Mouse (Mus musculus): ENCODE data around the gene Hspa1l. TPM values are rescaled to one million over a fixed set of nuclear protein-coding genes. Genes with fewer than 3 reads are reported as not detected.

Hspa1l gene
- not detected for polyA plus RNA-seq (2017; shearing (Covaris generic))

GRCm38 (mm10) chr17:34972069-34972749 lies at the start of gene Hspa1l, which contains the start of gene Hspa1a:
Gene Hspa1l, plus strand, starts transcription at chr17:34972703.
Gene Hspa1a, minus strand, starts transcription at chr17:34972156.

GRCm38 (mm10) chr17:34931061-34931734 lies 41.3 kb upstream of the Hspa1l start, which contains the start of gene Neu1:
Gene Neu1, plus strand, starts transcription at chr17:34931253.

GRCm38 (mm10) chr17:34959130-34959778 lies 13.2 kb upstream of the Hspa1l start, which contains the start of gene Hspa1b:
Gene Hspa1b, minus strand, starts transcription at chr17:34959238.

GRCm38 (mm10) chr17:34969822-34970221 lies 2.7 kb upstream of the Hspa1l start, which contains the start of gene Gm20481:
Gene Gm20481, plus strand, starts transcription at chr17:34969912.

GRCm38 (mm10) chr17:34981690-34982180 lies 9.2 kb downstream of the Hspa1l start, which contains the start of gene Lsm2:
Gene Lsm2, plus strand, starts transcription at chr17:34981862.

GRCm38 (mm10) chr17:35000717-35001451 lies 28.4 kb downstream of the Hspa1l start, which contains the start of gene Vars:
Gene Vars, plus strand, starts transcription at chr17:35000987.

GRCm38 (mm10) chr17:35016376-35016775 lies 43.9 kb downstream of the Hspa1l start, which contains the start of gene Vwa7:
Gene Vwa7, plus strand, starts transcription at chr17:35016579.

GRCm38 (mm10) chr17:35027277-35028068 lies 55.0 kb downstream of the Hspa1l start, which contains the start of gene Sapcd1:
Gene Sapcd1, minus strand, starts transcription at chr17:35028016.

Other genes starting within 250 kb of the Hspa1l start
- gene C4b, start 228.8 kb upstream of the Hspa1l start, polyA plus RNA-seq (2017; shearing (Covaris generic)), result 0.07 TPM
- not detected for gene Cyp21a1, start 168.1 kb upstream of the Hspa1l start, polyA plus RNA-seq (2017; shearing (Covaris generic))
- gene Stk19, start 135.8 kb upstream of the Hspa1l start, polyA plus RNA-seq (2017; shearing (Covaris generic)), result 39.7 TPM
- gene Dxo, start 135.7 kb upstream of the Hspa1l start, polyA plus RNA-seq (2017; shearing (Covaris generic)), result 76.3 TPM
- gene Skiv2l, start 122.5 kb upstream of the Hspa1l start, polyA plus RNA-seq (2017; shearing (Covaris generic)), result 143 TPM
- 39.1 TPM for gene Nelfe, start 122.3 kb upstream of the Hspa1l start, polyA plus RNA-seq (2017; shearing (Covaris generic))
- 2.2 TPM for gene Cfb, start 110.2 kb upstream of the Hspa1l start, polyA plus RNA-seq (2017; shearing (Covaris generic))
- 0.41 TPM for gene Zbtb12, start 93.2 kb upstream of the Hspa1l start, polyA plus RNA-seq (2017; shearing (Covaris generic))
- gene Gm20547, start 90.7 kb upstream of the Hspa1l start, polyA plus RNA-seq (2017; shearing (Covaris generic)), result not detected
- 3.0 TPM for gene C2, start 74.4 kb upstream of the Hspa1l start, polyA plus RNA-seq (2017; shearing (Covaris generic))
- gene Ehmt2, start 74.2 kb upstream of the Hspa1l start, polyA plus RNA-seq (2017; shearing (Covaris generic)), result 29.6 TPM
- gene Slc44a4, start 58.2 kb upstream of the Hspa1l start, polyA plus RNA-seq (2017; shearing (Covaris generic)), result not detected
- 107 TPM for gene Neu1, start 41.5 kb upstream of the Hspa1l start, polyA plus RNA-seq (2017; shearing (Covaris generic))
- gene Hspa1b, start 13.5 kb upstream of the Hspa1l start, polyA plus RNA-seq (2017; shearing (Covaris generic)), result 1.3 TPM
- gene Gm20481, start 2.8 kb upstream of the Hspa1l start, polyA plus RNA-seq (2017; shearing (Covaris generic)), result not detected
- 0.56 TPM for gene Hspa1a, start 547 bp upstream of the Hspa1l start, polyA plus RNA-seq (2017; shearing (Covaris generic))
- 38.4 TPM for gene Lsm2, start 9.2 kb downstream of the Hspa1l start, polyA plus RNA-seq (2017; shearing (Covaris generic))
- 124 TPM for gene Vars, start 28.3 kb downstream of the Hspa1l start, polyA plus RNA-seq (2017; shearing (Covaris generic))
- gene Vwa7, start 43.9 kb downstream of the Hspa1l start, polyA plus RNA-seq (2017; shearing (Covaris generic)), result 0.17 TPM
- 3.2 TPM for gene Sapcd1, start 55.3 kb downstream of the Hspa1l start, polyA plus RNA-seq (2017; shearing (Covaris generic))
- gene Msh5, start 74.0 kb downstream of the Hspa1l start, polyA plus RNA-seq (2017; shearing (Covaris generic)), result 2.7 TPM
- 654 TPM for gene Clic1, start 77.3 kb downstream of the Hspa1l start, polyA plus RNA-seq (2017; shearing (Covaris generic))
- 3.6 TPM for gene Ddah2, start 86.3 kb downstream of the Hspa1l start, polyA plus RNA-seq (2017; shearing (Covaris generic))
- gene Ly6g6c, start 92.7 kb downstream of the Hspa1l start, polyA plus RNA-seq (2017; shearing (Covaris generic)), result not detected
- not detected for gene Mpig6b, start 93.5 kb downstream of the Hspa1l start, polyA plus RNA-seq (2017; shearing (Covaris generic))
- gene Ly6g6e, start 104.2 kb downstream of the Hspa1l start, polyA plus RNA-seq (2017; shearing (Covaris generic)), result not detected
- not detected for gene Ly6g6d, start 105.4 kb downstream of the Hspa1l start, polyA plus RNA-seq (2017; shearing (Covaris generic))
- not detected for gene Ly6g6f, start 112.9 kb downstream of the Hspa1l start, polyA plus RNA-seq (2017; shearing (Covaris generic))
- 84.0 TPM for gene Abhd16a, start 116.6 kb downstream of the Hspa1l start, polyA plus RNA-seq (2017; shearing (Covaris generic))
- gene Ly6g5c, start 135.6 kb downstream of the Hspa1l start, polyA plus RNA-seq (2017; shearing (Covaris generic)), result not detected
- 2.5 TPM for gene Ly6g5b, start 142.7 kb downstream of the Hspa1l start, polyA plus RNA-seq (2017; shearing (Covaris generic))
- gene Gpank1, start 148.8 kb downstream of the Hspa1l start, polyA plus RNA-seq (2017; shearing (Covaris generic)), result 70.3 TPM
- gene Csnk2b, start 149.3 kb downstream of the Hspa1l start, polyA plus RNA-seq (2017; shearing (Covaris generic)), result 338 TPM
- gene D17H6S53E, start 153.7 kb downstream of the Hspa1l start, polyA plus RNA-seq (2017; shearing (Covaris generic)), result 4.3 TPM
- not detected for gene Apom, start 159.3 kb downstream of the Hspa1l start, polyA plus RNA-seq (2017; shearing (Covaris generic))
- gene Bag6, start 162.5 kb downstream of the Hspa1l start, polyA plus RNA-seq (2017; shearing (Covaris generic)), result 57.4 TPM
- 29.3 TPM for gene Prrc2a, start 192.2 kb downstream of the Hspa1l start, polyA plus RNA-seq (2017; shearing (Covaris generic))
- 5.1 TPM for gene Aif1, start 203.4 kb downstream of the Hspa1l start, polyA plus RNA-seq (2017; shearing (Covaris generic))
- gene Lst1, start 215.7 kb downstream of the Hspa1l start, polyA plus RNA-seq (2017; shearing (Covaris generic)), result 11.8 TPM
- 818 TPM for gene Ltb, start 221.7 kb downstream of the Hspa1l start, polyA plus RNA-seq (2017; shearing (Covaris generic))
- 55.3 TPM for gene Tnf, start 229.3 kb downstream of the Hspa1l start, polyA plus RNA-seq (2017; shearing (Covaris generic))
- 130 TPM for gene Lta, start 232.6 kb downstream of the Hspa1l start, polyA plus RNA-seq (2017; shearing (Covaris generic))
- gene Gm16181, start 248.1 kb downstream of the Hspa1l start, polyA plus RNA-seq (2017; shearing (Covaris generic)), result 1.2 TPM